Mouse (Mus musculus) megakaryocyte, adult 5-6 weeks (primary cell): Measurements from ENCODE around the gene Ncf1. TPM values are rescaled to one million over a fixed set of nuclear protein-coding genes. Genes with fewer than 3 reads are reported as not detected.

Experiments
- ATAC-seq: 2 replicates; pipeline ENCODE4 v1.8.0; 2016; ENCODE audit warnings: mild to moderate bottlenecking, inconsistent platforms; ENCODE audit not compliant: poor library complexity, severe bottlenecking
- total RNA-seq, 2 experiments: library from RNA; stranded (forward) in 1 of 2; stranded (reverse) in 1 of 2; fragments of 153-499, 151-499 nt in 1 of 2; fragments of 221-1000, 200-1000 nt in 1 of 2; gene quantifications; 2 replicates each; pipeline versions ENCODE4 v1.2.3 to v1.2.4; 2015 to 2017

Ncf1 gene
- total RNA-seq, 2 experiments from 2014 or later, result 284 to 339 TPM

GRCm38 (mm10) chr5:134214021-134214806 is 15.2 kb downstream of the Ncf1 start:
- peak; percentile 79 for ATAC-seq

DNA sequence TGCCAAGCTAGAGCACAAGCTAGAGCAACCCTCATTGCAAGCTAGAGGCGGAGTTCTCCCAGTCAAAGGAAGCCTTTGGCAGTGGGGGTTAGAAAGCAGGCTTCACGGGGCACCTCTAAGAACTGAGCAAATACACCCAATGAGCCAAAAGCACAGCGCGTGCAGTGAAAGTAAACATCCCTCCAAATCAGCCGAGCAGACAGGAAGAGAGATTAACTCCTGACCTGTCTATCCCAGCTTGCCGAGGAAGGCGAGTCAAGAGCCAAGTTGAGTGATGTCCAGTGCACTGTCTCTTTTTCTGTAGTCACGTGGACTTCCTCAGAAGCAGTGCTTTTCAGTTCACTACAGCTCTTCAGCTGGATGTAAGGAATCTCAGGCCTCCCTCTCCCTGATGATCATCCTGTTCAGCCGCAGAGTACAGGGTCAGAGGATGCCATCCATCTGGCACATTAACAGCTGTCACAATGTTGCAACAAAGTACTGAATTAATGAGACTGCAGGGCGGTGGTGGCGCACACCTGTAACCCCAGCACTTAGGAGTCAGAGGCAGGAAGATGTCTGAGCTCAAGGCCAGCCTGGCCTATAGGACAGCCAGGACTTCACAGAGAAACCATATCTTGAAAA is 19.4 kb downstream of the Ncf1 start:
- ATAC-seq, result no peak

DNA sequence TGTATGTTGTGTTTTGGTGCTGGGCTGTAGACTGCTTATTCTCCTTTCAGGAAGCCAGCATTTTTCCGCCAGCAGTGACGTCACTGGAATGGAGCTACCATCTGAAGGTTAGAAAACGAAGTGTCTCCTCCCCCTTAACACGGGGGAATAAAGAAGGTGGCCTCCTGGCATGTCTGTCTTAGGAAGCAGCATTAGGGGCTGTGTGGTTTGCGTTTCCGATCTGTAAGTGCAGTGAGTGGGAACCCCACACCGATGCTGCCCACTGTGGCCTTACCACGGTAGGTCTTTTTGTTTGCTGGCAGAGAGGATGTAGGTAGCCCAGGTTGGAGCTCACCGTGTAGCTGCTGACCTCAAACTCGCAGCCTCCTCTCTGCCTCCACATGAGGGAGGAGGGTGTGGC is 22.7 kb downstream of the Ncf1 start:
- no peak for ATAC-seq

DNA sequence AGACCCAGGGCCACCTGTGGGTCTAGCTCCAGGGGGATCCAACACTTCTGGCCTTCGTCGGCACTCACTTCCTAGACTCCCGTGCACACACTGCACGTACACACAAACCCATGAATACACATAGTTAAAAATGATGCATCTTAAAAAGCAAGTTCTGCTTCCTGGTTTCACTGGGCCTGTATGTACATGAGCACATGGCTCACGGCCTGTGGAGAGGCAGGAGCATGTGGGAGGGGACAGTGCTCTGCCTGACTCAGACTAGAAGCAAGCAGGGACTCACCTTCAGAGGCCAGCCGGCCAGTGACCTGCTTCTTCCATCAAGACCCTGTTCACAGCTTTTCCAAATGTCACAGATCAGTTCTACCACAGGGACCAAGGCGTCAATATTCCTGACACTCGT is 35.8 kb downstream of the Ncf1 start:
- peak; percentile 43 for ATAC-seq

- no peak for ATAC-seq
Observed at GRCm38 (mm10) chr5:134188571-134188970, 40.9 kb downstream of the Ncf1 start.

DNA sequence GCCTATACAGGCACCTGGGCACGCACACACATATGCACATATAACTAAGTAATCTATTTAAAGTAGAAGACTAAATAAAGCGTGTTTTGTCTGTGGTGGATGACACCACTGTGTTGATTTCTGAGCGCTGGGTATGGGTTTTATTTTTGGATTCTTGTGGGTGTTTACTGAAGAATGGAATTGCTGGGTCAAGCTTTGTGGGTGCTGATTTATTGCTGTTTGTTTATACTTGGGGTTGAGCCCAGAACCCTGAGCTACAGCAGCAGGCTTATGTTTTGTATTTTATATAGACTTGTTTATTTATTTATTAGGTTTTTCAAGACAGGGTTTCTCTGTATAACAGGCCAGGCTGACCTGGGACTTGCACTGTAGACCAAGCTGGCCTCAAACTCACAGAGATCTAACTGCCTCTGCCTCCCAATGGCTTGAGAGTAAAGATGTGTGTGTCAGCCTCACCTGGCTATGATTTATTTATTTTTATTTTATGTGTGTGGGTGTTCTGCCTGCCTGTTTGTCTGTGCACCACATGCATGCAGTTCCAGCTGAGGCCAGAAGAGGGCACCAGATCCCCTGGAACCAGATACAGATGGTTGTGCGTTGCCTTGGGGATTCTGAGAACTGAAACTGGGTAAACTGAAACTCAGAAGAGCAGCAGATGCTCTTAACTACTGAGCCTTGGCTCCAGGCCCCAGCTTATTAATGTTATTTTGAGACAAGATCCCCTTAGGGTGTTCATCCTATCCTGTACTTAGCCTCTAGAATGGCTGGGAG is 42.3 kb downstream of the Ncf1 start:
- peak; percentile 49 for ATAC-seq

DNA sequence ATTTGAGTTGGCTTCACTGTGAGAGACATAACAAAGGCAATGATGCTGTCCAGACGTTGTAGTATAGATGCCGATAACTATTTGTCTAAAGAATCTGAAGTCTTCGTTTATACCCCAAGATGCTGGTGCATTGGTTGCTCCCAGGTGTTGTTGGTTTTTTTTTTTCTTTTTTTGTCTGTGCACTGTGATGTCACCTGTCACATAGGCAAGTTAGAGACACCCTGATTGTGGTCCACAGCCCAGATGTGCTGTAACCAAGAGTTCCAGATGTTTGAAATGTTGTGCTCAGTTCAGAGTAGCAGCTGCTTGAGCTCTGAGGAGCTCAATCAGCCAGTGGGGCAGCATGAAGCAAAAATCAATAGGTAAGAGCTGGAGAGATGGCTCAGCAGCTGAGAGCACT is 43.4 kb downstream of the Ncf1 start:
- no peak for ATAC-seq

DNA sequence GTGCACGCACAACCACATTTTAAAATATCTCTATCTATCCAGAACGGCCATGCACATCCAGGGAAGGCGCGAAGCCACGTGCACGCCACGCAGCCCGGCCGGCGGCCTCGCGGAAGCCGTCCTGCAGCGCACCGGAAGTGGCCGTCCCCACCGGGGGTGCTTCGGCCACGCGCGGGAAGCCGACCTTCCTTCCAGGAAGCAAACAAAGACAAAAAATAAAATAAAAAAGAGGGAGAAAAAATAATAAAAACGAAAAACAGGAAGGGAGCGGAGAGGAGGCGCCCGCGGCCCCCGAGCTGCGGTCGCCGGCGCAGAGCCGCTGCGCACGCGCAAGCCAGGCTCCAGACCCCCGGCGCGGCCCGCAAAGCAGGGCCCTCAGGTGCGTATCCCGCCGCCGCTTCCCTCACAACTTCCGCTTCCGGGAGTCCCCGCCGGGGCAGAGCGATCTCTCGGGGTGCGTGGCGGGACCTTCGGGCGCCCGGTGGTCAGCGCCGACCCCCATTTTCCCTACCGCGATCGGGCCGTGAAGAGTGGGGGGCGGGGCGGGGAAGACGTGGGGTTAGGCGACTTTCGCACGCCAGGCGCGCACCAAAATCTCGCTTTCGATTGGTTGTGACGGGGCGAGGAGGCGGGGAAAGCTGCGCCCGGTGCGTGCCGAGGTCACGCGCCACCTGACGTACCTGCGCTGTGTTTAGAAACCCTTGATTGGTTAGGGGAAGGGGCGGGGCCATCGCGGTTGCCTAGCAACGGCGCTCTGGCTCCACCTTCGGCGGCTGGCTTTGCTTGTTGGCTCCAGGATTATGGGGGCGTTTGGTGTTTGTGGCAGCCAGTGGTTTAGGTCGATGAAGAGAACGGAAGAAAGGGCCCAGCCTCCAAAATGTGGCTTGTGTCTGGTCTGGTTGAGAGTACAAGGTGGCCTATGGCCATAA is 45.3 kb downstream of the Ncf1 start, which contains the start of gene Gtf2ird2:
TSS of gene Gtf2ird2 (plus strand) at position 140 of the 929 bp plus-strand sequence.
- ATAC-seq, result peak; percentile 93

GRCm38 (mm10) chr5:134183162-134183561 is 46.3 kb downstream of the Ncf1 start:
- no peak for ATAC-seq

GRCm38 (mm10) chr5:134182735-134183134 is 46.7 kb downstream of the Ncf1 start:
- no peak for ATAC-seq

GRCm38 (mm10) chr5:134182172-134182571 is 47.3 kb downstream of the Ncf1 start:
- ATAC-seq, result no peak

DNA sequence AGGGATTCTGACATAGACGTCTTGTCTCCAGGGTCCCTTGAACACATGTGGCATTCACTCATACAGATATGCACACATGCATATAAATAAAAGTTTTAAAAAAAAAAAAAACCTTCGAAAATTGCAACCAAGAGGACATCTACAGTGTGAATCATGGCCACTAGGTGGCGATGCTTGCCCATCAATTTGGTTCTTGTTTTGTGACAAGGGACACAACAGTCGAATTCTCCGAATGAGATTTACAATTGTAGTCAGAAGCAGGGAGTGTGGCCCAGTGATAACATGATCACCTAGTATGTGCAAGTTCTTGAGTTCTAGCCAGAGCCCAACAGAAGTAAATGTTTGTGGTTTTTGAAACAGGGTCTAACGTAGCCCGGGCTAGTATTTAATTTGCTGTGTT is 49.6 kb downstream of the Ncf1 start:
- 0 out of 2 replicates have a peak, but pooled peaks have one; percentile 20 for ATAC-seq

- no peak for ATAC-seq
Observed at GRCm38 (mm10) chr5:134178536-134178935, 50.9 kb downstream of the Ncf1 start.

DNA sequence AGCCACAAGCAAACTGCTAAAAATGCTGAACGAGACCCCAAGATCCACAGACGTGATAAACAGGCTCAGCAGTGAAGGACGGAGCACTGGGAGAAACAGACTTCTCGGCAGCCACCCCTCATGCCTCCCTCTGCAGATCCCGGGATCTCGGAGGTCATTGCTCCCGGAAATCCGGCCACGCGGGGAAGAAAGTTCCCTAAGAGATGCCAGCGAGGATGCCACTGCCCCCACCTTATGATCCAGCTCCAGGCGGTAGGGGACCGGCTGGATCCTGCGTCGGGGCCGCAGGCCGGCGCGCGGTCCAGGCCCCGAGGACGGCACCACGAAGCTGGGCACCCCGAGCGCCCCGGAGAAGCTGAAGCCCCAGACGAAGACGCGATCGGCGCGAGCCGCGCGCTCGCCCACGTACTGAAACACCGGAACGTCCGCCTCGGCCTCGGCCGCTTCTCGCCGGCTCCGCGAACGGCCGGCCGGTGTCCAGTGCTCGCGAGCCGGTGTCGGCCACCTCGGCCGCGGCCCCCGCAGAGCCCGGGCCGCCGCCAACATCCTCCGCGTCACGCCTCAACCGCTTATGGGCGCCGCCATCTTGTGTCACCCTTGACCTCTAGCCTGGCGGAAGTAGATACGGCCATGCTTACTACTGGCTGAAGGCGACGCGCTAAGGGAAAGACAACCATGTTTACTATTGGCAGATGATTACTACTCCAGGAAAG is 53.1 kb downstream of the Ncf1 start, which contains the start of gene Rcc1l:
TSS of gene Rcc1l (minus strand) at position 606 of the 713 bp plus-strand sequence.
- ATAC-seq, result peak; percentile 97

DNA sequence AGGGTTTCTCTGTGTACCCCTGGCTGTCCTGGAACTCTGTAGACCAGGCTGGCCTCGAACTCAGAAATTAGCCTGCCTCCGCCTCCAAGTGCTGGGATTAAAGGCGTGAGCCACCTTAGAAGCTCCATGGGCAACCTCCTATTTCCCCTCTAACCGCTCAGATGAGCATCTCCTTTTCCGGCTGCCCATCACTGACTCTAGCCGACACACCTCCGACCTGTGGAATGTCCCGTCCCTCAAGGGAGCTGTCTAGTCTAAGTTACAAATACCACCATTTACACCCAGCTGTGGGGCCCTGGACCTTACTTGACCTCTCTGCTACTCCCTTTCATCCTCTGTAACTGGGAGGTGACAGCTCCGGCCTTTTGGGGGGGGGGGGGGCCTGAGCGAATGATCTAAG is 53.7 kb downstream of the Ncf1 start:
- no peak for ATAC-seq

- peak; percentile 53 for ATAC-seq
Observed at GRCm38 (mm10) chr5:134173206-134173605, 56.2 kb downstream of the Ncf1 start.

GRCm38 (mm10) chr5:134170167-134170566 is 59.3 kb downstream of the Ncf1 start:
- ATAC-seq, result no peak
